29 mouse cellular contexts compared by ENCODE assay signal in genomic region chr3:14805962-14806361, GRCm38 (mm10). TPM values are rescaled to one million over a fixed set of nuclear protein-coding genes. Genes with fewer than 3 reads are reported as not detected.
A peak's percentile ranks its signal among the peaks of the same experiment; 100 is the strongest.
DNase-seq lines count a peak whose midpoint lies in the region; ATAC-seq and TF ChIP-seq lines count a peak whose summit lies in the region.
"Had no signal": no experiment of that assay in that cellular context is flagged by ENCODE, and none has a peak within 500 bp of the region (broad histone marks: within the 10 kb centered on the region; RNA-seq: fewer than 3 reads in every experiment).

No protein-coding gene starts in this region.

- H3K4me1 ChIP-seq in G1E (ENCODE audit: insufficient read depth, low read depth, low read length) = peaks cover 47% of the 10 kb centered on the region
- H3K4me1 ChIP-seq in bone marrow, adult 2 months (ENCODE audit: control insufficient read depth, insufficient read depth, low read length) = no peaks in the 10 kb centered on the region
- H3K4me1 ChIP-seq in midbrain, embryonic 13.5 days (replicated peaks) = no peaks in the 10 kb centered on the region
- H3K4me1 ChIP-seq: embryonic facial prominence, embryonic 13.5 days; embryonic facial prominence, embryonic 15.5 days; forebrain, embryonic 10.5 days; forebrain, embryonic 12.5 days had no signal

- no peak overlapping the region for H3K4me2 ChIP-seq in midbrain, embryonic 13.5 days (replicated peaks)
- H3K4me2 ChIP-seq: embryonic facial prominence, embryonic 13.5 days; embryonic facial prominence, embryonic 15.5 days; forebrain, embryonic 12.5 days had no signal

- no peak for DNase-seq in G1E (ENCODE audit: low spot score)
- DNase-seq: adrenal gland, adult 8-10 months; adrenal gland, postnatal 14 days; adrenal gland, postnatal 36 days; B cell, adult 2 months; cerebellum, adult 11 months; cerebellum, adult 18-20 months; cerebellum, adult 8-10 months; cerebellum, adult 9-11 months; cerebellum, postnatal 14 days; cerebellum, postnatal 36 days; embryo, embryonic 11 days had no signal

- H3K36me3 ChIP-seq in G1E (replicated peaks) = peaks cover 8% of the 10 kb centered on the region
- H3K36me3 ChIP-seq in midbrain, embryonic 13.5 days = no peaks in the 10 kb centered on the region
- H3K36me3 ChIP-seq: embryonic facial prominence, embryonic 13.5 days; embryonic facial prominence, embryonic 15.5 days; forebrain, embryonic 10.5 days; forebrain, embryonic 12.5 days had no signal

- no peak overlapping the region for H3K27ac ChIP-seq in bone marrow, adult 2 months (ENCODE audit: control insufficient read depth, insufficient read depth, low read depth, low read length, poor library complexity)
- no peak overlapping the region for H3K27ac ChIP-seq in midbrain, embryonic 13.5 days
- H3K27ac ChIP-seq: embryonic facial prominence, embryonic 13.5 days; embryonic facial prominence, embryonic 15.5 days; forebrain, embryonic 10.5 days; forebrain, embryonic 12.5 days had no signal

- WGBS in bone marrow, adult 2 months = 63% methylated on average over 3 of the region's 3 CpGs
- 92% methylated on average over 3 of the region's 3 CpGs for WGBS in midbrain, embryonic 13.5 days

- no peak for TF ChIP-seq CTCF in G1E (IDR thresholded peaks at IDR 0.05; ENCODE audit: low read depth, low read length)
- no peak for TF ChIP-seq CTCF in bone marrow, adult 2 months (IDR thresholded peaks at IDR 0.05; ENCODE audit: control insufficient read depth, insufficient read depth, low read length)

- no peaks in the 10 kb centered on the region for H3K27me3 ChIP-seq in G1E (ENCODE audit: insufficient read depth, low read length)
- H3K27me3 ChIP-seq in midbrain, embryonic 13.5 days = no peaks in the 10 kb centered on the region
- H3K27me3 ChIP-seq: CH12.LX; embryonic facial prominence, embryonic 13.5 days; embryonic facial prominence, embryonic 15.5 days; forebrain, embryonic 12.5 days had no signal

- no peak overlapping the region for H3K9ac ChIP-seq in midbrain, embryonic 13.5 days (replicated peaks)
- H3K9ac ChIP-seq: embryonic facial prominence, embryonic 13.5 days; embryonic facial prominence, embryonic 15.5 days; forebrain, embryonic 12.5 days had no signal

- H3K4me3 ChIP-seq in G1E (ENCODE audit: low read depth, low read length) = peak overlapping the region; percentile 62
- peak overlapping the region; percentile 32 for H3K4me3 ChIP-seq in bone marrow, adult 2 months (replicated peaks; ENCODE audit: control insufficient read depth, low read depth, low read length)
- no peak overlapping the region for H3K4me3 ChIP-seq in midbrain, embryonic 13.5 days (replicated peaks)
- H3K4me3 ChIP-seq: embryonic facial prominence, embryonic 13.5 days; embryonic facial prominence, embryonic 15.5 days; forebrain, embryonic 10.5 days; forebrain, embryonic 12.5 days had no signal

- ATAC-seq in G1E (ENCODE audit: extremely low read depth, insufficient number of reproducible peaks, low FRiP score, poor library complexity, severe bottlenecking) = no peak
- 0 out of 2 replicates have a peak, but pooled peaks have one; percentile 27 for ATAC-seq in erythroid progenitor cell, adult 5-6 weeks (replicated peaks; ENCODE audit: low FRiP score, poor library complexity, severe bottlenecking)
- no peak for ATAC-seq in granulocyte monocyte progenitor cell, adult 5-6 weeks (replicated peaks; ENCODE audit: poor library complexity, severe bottlenecking)
- no peak for ATAC-seq in midbrain, embryonic 13.5 days
- ATAC-seq: activated CD4-positive, CD25-positive, alpha-beta regulatory T cell, adult 4 months; CD4-positive, CD25-positive, alpha-beta regulatory T cell, adult 4 months; forebrain, embryonic 14.5 days; forebrain, embryonic 16.5 days; Patski had no signal

- H3K9me3 ChIP-seq in G1E (replicated peaks) = no peaks in the 10 kb centered on the region
- no peaks in the 10 kb centered on the region for H3K9me3 ChIP-seq in midbrain, embryonic 13.5 days
- H3K9me3 ChIP-seq: embryonic facial prominence, embryonic 13.5 days; embryonic facial prominence, embryonic 15.5 days; forebrain, embryonic 10.5 days; forebrain, embryonic 12.5 days had no signal

- TF ChIP-seq POLR2A in bone marrow, adult 2 months (IDR thresholded peaks at IDR 0.05; ENCODE audit: borderline replicate concordance, control insufficient read depth, low read depth, low read length) = no peak

RNA-seq across cellular contexts. Expression of gene Car1, which starts 2.2 kb away (rescaled TPM):
- total RNA-seq in G1E (2014; fragmentation: Nextera tagmentation) (1,046 and 1,233 TPM in 2 replicates), G1E (2017) (369 and 374 TPM in 2 replicates)
- 66.2 and 89.4 TPM in 2 replicates for polyA plus RNA-seq in G1E (2012)
- polyA plus RNA-seq in bone marrow, adult 2 months (2011; ENCODE audit: insufficient read depth, insufficient read length, low replicate concordance, missing spikeins) = 129 and 259 TPM in 2 replicates
- 824 and 870 TPM in 2 replicates for total RNA-seq in erythroid progenitor cell, adult 5-6 weeks (2015; ENCODE audit: low replicate concordance)
- 216 and 245 TPM in 2 replicates for total RNA-seq in erythroid progenitor cell, adult 5-6 weeks (2017; ENCODE audit: low replicate concordance)
- total RNA-seq in granulocyte monocyte progenitor cell, adult 5-6 weeks (2014; fragmentation: Nextera tagmentation) = 4.3 and 5.5 TPM in 2 replicates
- 5.4 and 14.1 TPM in 2 replicates for total RNA-seq in granulocyte monocyte progenitor cell, adult 5-6 weeks (2017)
- polyA plus RNA-seq in midbrain, embryonic 13.5 days (2015; fragmentation: Nextera tagmentation; extraction: Ambion mirVana) = 0.17 TPM in 1 of 2 replicates, not detected in the other
- total RNA-seq: adrenal gland, adult 18-20 months had no signal
- polyA plus RNA-seq: brain, embryonic 14.5 days; CD4-positive, CD25-positive, alpha-beta regulatory T cell, adult 4 months; forebrain, embryonic 12.5 days; forebrain, embryonic 14.5 days; forebrain, embryonic 16.5 days; frontal cortex, adult 2 months; Patski had no signal

RNA-seq across cellular contexts. Expression of gene Car3, which starts 57.4 kb away (rescaled TPM):
- total RNA-seq in G1E (2014; fragmentation: Nextera tagmentation) = 18.5 TPM in 2 replicates
- total RNA-seq in G1E (2017) = 1.1 and 1.2 TPM in 2 replicates
- 1.7 and 3.9 TPM in 2 replicates for polyA plus RNA-seq in G1E (2012)
- 19.2 and 25.4 TPM in 2 replicates for polyA plus RNA-seq in bone marrow, adult 2 months (2011; ENCODE audit: insufficient read depth, insufficient read length, low replicate concordance, missing spikeins)
- 0.72 and 3.8 TPM in 2 replicates for total RNA-seq in erythroid progenitor cell, adult 5-6 weeks (2015; ENCODE audit: low replicate concordance)
- not detected in 2 replicates for total RNA-seq in erythroid progenitor cell, adult 5-6 weeks (2017; ENCODE audit: low replicate concordance)
- 4.3 and 4.8 TPM in 2 replicates for total RNA-seq in granulocyte monocyte progenitor cell, adult 5-6 weeks (2014; fragmentation: Nextera tagmentation)
- total RNA-seq in granulocyte monocyte progenitor cell, adult 5-6 weeks (2017) = 4.1 and 6.1 TPM in 2 replicates
- 1.5 TPM in 2 replicates for polyA plus RNA-seq in midbrain, embryonic 13.5 days (2015; fragmentation: Nextera tagmentation; extraction: Ambion mirVana)
- polyA plus RNA-seq: CD4-positive, CD25-positive, alpha-beta regulatory T cell, adult 4 months had no signal

Comparison
In these comparisons a context has a peak if more than half of its experiments do, and no peak if none do; other contexts are left out.
1. RNA of gene Car1, which starts 2.2 kb away (total RNA-seq): 369 to 1,233 TPM in G1E and 216 to 870 TPM in erythroid progenitor cell, adult 5-6 weeks; 4.3 to 14.1 TPM in granulocyte monocyte progenitor cell, adult 5-6 weeks; every median in the first group is over 10 times any median in the second.